Mouse (Mus musculus): ENCODE measurements at regions not wholly inside any gene's neighbourhood (a gene's known extent, or its start where the extent isn't known, plus 50 kb on each side); places are given as distances from the start of the nearest gene placed in this dataset.

DNA sequence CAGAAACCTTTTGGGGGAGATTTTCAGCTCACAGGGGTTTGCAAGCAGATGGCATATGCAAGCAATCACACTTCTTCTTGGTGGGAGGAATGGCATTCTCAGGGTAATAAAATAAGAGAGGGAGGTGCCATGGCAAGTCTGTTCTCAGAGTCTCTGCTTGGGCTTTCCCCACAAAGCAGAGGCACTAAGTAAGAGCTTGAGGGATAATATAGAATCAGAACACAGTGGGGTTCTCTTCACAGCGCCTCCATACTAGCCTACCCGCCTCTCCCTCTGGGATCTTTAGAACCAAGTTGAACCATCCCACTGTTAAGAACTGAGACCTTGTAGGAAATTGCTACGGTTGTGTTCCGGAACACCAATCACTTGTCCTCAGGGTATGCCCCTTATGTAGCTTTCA, 387.8 kb downstream of the Prkd1 start:
- no peak overlapping the region for H3K4me2 ChIP-seq (replicated peaks; ENCODE audit: low read depth, low read length)
- no peaks in the 10 kb centered on the region for H3K36me3 ChIP-seq (ENCODE audit: control insufficient read depth, insufficient read depth, low read length)
- no peaks in the 10 kb centered on the region for H3K27me3 ChIP-seq (ENCODE audit: control insufficient read depth, insufficient read depth, low read length)
- no peaks in the 10 kb centered on the region for H3K9me3 ChIP-seq (ENCODE audit: control insufficient read depth, low read length)
- ATAC-seq (ENCODE audit: low FRiP score, low TSS enrichment), result no peak
- no peak overlapping the region for H3K9ac ChIP-seq (ENCODE audit: low read depth, low read length)
- WGBS, result 78% methylated on average over 4 of the region's 4 CpGs
- H3K4me1 ChIP-seq (ENCODE audit: control insufficient read depth, insufficient read depth, low read length), result no peaks in the 10 kb centered on the region
- H3K27ac ChIP-seq (ENCODE audit: low read depth, low read length), result no peak overlapping the region
- H3K4me3 ChIP-seq (ENCODE audit: low read length), result no peak overlapping the region

DNA sequence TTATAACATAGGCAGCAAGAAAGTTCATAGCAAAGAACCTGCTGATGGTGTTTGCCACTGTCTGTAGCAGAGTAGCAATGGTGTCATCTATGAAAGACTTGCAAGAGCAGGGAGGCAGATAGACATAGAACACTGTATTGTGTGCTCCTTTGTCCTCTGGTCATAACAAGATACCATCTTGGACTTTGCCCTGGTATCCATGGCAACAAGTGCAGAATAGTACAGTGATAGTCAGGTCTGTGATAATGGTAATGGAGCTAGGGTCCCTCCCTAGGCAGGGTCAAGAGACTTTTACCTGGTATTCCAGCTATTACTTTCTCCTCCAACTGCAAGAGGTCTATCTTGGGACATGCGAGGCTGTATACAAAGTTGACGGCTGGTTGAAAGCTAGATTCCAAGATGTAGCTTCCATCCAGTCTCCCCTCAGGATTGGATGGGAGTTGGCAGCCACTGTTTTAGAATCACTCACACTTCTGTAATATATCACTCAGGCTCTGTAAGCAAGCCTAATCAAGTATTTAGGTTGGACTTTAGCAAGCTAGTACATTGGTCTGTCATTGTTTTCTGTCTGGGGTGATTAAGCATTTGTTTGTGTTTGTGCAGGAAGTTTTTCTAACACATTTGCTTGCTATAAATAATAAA, 375.5 kb downstream of the Prkd1 start:
- no peak overlapping the region for H3K4me3 ChIP-seq (ENCODE audit: low read length)
- no peak overlapping the region for H3K27ac ChIP-seq (ENCODE audit: low read depth, low read length)
- 93% methylated on average over 2 of the region's 2 CpGs for WGBS
- H3K9me3 ChIP-seq (ENCODE audit: control insufficient read depth, low read length), result no peaks in the 10 kb centered on the region
- no peak for ATAC-seq (ENCODE audit: low FRiP score, low TSS enrichment)
- no peaks in the 10 kb centered on the region for H3K27me3 ChIP-seq (ENCODE audit: control insufficient read depth, insufficient read depth, low read length)
- no peaks in the 10 kb centered on the region for H3K36me3 ChIP-seq (ENCODE audit: control insufficient read depth, insufficient read depth, low read length)
- no peak overlapping the region for H3K9ac ChIP-seq (ENCODE audit: low read depth, low read length)
- no peak overlapping the region for H3K4me2 ChIP-seq (replicated peaks; ENCODE audit: low read depth, low read length)
- H3K4me1 ChIP-seq (ENCODE audit: control insufficient read depth, insufficient read depth, low read length), result no peaks in the 10 kb centered on the region

DNA sequence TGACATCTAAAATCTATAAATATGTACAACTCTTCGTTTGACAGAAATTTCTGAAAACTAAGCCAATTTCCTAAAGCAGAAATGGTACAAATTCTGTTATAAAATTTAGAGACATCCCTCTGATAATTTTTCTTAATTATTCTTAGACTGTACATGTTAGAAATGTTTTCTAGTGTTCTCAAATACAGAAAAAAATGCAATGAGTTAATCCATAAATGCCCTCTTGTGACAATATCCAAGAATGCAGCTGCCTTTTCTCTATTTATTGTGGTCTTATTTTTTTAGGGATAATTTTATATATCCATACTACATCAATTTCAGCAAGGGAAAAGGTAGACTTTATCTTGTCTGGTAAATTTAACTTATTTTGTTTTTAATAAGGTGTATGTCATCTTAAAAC, 367.3 kb downstream of the Prkd1 start:
- Histone ChIP-seq H3K9ac (ENCODE audit: low read depth, low read length) (no peak overlapping the region), H3K27ac (ENCODE audit: low read depth, low read length) (no peak overlapping the region), H3K36me3 (ENCODE audit: control insufficient read depth, insufficient read depth, low read length) (no peaks in the 10 kb centered on the region), H3K9me3 (ENCODE audit: control insufficient read depth, low read length) (no peaks in the 10 kb centered on the region), H3K4me3 (ENCODE audit: low read length) (no peak overlapping the region), H3K4me1 (ENCODE audit: control insufficient read depth, insufficient read depth, low read length) (no peaks in the 10 kb centered on the region), H3K4me2 (replicated peaks; ENCODE audit: low read depth, low read length) (no peak overlapping the region), H3K27me3 (ENCODE audit: control insufficient read depth, insufficient read depth, low read length) (no peaks in the 10 kb centered on the region)
- WGBS, result 67% methylated on average over 1 of the region's 1 CpGs
- ATAC-seq (ENCODE audit: low FRiP score, low TSS enrichment), result no peak
